Mouse (Mus musculus) kidney, adult 2 months (tissue): Measurements from ENCODE around the gene Pgbd5. TPM values are rescaled to one million over a fixed set of nuclear protein-coding genes. Genes with fewer than 3 reads are reported as not detected.

Experiments
- DNase-seq: peaks from one replicate; pipeline ENCODE4 v3.0.0; 2021
- H3K27ac ChIP-seq: fragments of 200-500 bp; 2 replicates; pipeline ENCODE4 v1.5.1; 2012; ENCODE audit warnings: low read depth, low read length, control low read depth, inconsistent platforms; ENCODE audit not compliant: insufficient read depth
- H3K27me3 ChIP-seq: fragments of 200-500 bp; replicated peaks from 2 replicates; pipeline ENCODE4 v1.6.1; 2012; ENCODE audit warnings: mild to moderate bottlenecking, moderate library complexity, low read length, inconsistent platforms; ENCODE audit not compliant: control insufficient read depth, insufficient read depth
- H3K36me3 ChIP-seq: fragments of 200-500 bp; 2 replicates; pipeline ENCODE4 v1.6.1; 2012; ENCODE audit warnings: mild to moderate bottlenecking, moderate library complexity, low read length, inconsistent platforms; ENCODE audit not compliant: control insufficient read depth, insufficient read depth
- H3K4me1 ChIP-seq: fragments of 200-500 bp; 2 replicates; pipeline ENCODE4 v1.6.1; 2011; ENCODE audit warnings: low read length; ENCODE audit not compliant: control insufficient read depth, insufficient read depth
- H3K4me3 ChIP-seq: fragments of 200-500 bp; 2 replicates; pipeline ENCODE4 v1.5.1; 2011; ENCODE audit warnings: mild to moderate bottlenecking, low read depth, low read length, control low read depth; ENCODE audit not compliant: insufficient read depth
- CTCF ChIP-seq: fragments of 200-500 bp; conservative IDR thresholded peaks from 2 replicates; pipeline ENCODE4 v1.5.1; 2011; ENCODE audit warnings: low read depth, mild to moderate bottlenecking, control low read depth, low read length, moderate library complexity, mixed read lengths; ENCODE audit not compliant: insufficient read depth, insufficient read length
- POLR2A ChIP-seq: fragments of 200-500 bp; IDR thresholded peaks from one replicate; pipeline ENCODE4 v1.6.1; 2011; ENCODE audit warnings: low read depth, low read length, control low read depth
- WGBS: fragments of 180-500 bp; shearing (Covaris S2); methylation state at CpG from one replicate; pipeline ENCODE4 v1.1.7; 2018; 5-methylcytosine and 5-hydroxymethylcytosine counted together
- polyA plus RNA-seq: library from polyadenylated mRNA; depleted of rRNA; stranded (reverse); fragments of >200 nt; gene quantifications from 2 replicates; pipeline ENCODE4 v1.2.3, GENCODE M21; 2012; rRNA removed

Pgbd5 gene
- polyA plus RNA-seq, 1 experiment = 0.41 TPM

DNA sequence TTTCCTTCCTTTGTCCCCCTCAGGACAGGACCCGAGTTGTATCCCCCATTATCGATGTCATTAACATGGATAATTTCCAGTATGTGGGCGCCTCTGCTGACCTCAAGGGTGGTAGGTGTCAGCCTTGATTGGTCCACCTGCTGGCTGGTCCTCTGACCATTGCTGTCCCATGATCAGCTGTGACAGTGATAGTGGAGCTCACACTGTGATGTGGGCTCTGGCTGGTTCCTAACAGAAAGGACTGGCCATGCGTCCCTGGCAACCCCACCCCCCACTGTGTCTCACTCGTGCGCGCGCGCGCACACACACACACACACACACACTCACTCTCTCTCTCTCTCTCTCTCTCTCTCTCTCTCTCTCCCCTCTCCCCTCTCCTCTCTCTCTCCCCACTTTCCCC lies 109.8 kb downstream of the Pgbd5 start:
- H3K36me3 ChIP-seq = no peaks in the 10 kb centered on the region
- no peaks in the 10 kb centered on the region for H3K4me1 ChIP-seq
- H3K4me3 ChIP-seq = no peak overlapping the region
- DNase-seq = no peak
- TF ChIP-seq CTCF (no peak), POLR2A (no peak)
- 89% methylated on average over 10 of the region's 10 CpGs for WGBS
- no peaks in the 10 kb centered on the region for H3K27me3 ChIP-seq
- no peak overlapping the region for H3K27ac ChIP-seq

GRCm38 (mm10) chr8:124328259-124328658 lies 111.2 kb downstream of the Pgbd5 start:
- 72% methylated on average over 7 of the region's 7 CpGs for WGBS
- H3K4me3 ChIP-seq = no peak overlapping the region
- no peak for TF ChIP-seq POLR2A
- TF ChIP-seq CTCF = no peak
- no peaks in the 10 kb centered on the region for H3K27me3 ChIP-seq
- DNase-seq = no peak
- H3K36me3 ChIP-seq = no peaks in the 10 kb centered on the region
- H3K27ac ChIP-seq = no peak overlapping the region
- H3K4me1 ChIP-seq = no peaks in the 10 kb centered on the region

GRCm38 (mm10) chr8:124323356-124323755 lies 116.1 kb downstream of the Pgbd5 start:
- WGBS = 93% methylated on average over 14 of the region's 14 CpGs
- Histone ChIP-seq H3K27me3 (no peaks in the 10 kb centered on the region), H3K4me1 (no peaks in the 10 kb centered on the region), H3K36me3 (no peaks in the 10 kb centered on the region), H3K27ac (no peak overlapping the region), H3K4me3 (no peak overlapping the region)
- TF ChIP-seq CTCF = no peak
- no peak for TF ChIP-seq POLR2A
- no peak for DNase-seq

GRCm38 (mm10) chr8:124321227-124321840 lies 118.1 kb downstream of the Pgbd5 start:
- 64% methylated on average over 12 of the region's 12 CpGs for WGBS
- Histone ChIP-seq H3K4me1 (no peaks in the 10 kb centered on the region), H3K27me3 (no peaks in the 10 kb centered on the region), H3K4me3 (no peak overlapping the region), H3K36me3 (no peaks in the 10 kb centered on the region), H3K27ac (no peak overlapping the region)
- DNase-seq = no peak
- TF ChIP-seq CTCF = no peak
- no peak for TF ChIP-seq POLR2A

- Histone ChIP-seq H3K36me3 (no peaks in the 10 kb centered on the region), H3K27ac (no peak overlapping the region), H3K4me1 (no peaks in the 10 kb centered on the region), H3K27me3 (no peaks in the 10 kb centered on the region), H3K4me3 (no peak overlapping the region)
- WGBS = 83% methylated on average over 4 of the region's 4 CpGs
- no peak for TF ChIP-seq CTCF
- no peak for TF ChIP-seq POLR2A
- DNase-seq = no peak
These were observed 120.2 kb downstream of the Pgbd5 start for GRCm38 (mm10) chr8:124319316-124319652.

Other genes starting within 250 kb of the Pgbd5 start
- 17.0 and 22.5 TPM in 2 replicates for gene Galnt2, start 208.3 kb downstream of the Pgbd5 start, polyA plus RNA-seq
- 21.2 and 21.3 TPM in 2 replicates for gene Cog2, start 81.1 kb upstream of the Pgbd5 start, polyA plus RNA-seq
- gene Agt, start 130.0 kb upstream of the Pgbd5 start, polyA plus RNA-seq = 91.6 and 136 TPM in 2 replicates
- not detected in 2 replicates for gene Capn9, start 136.5 kb upstream of the Pgbd5 start, polyA plus RNA-seq
- gene 2310022B05Rik, start 223.7 kb upstream of the Pgbd5 start, polyA plus RNA-seq = 44.4 and 47.9 TPM in 2 replicates